Mouse (Mus musculus) stomach, postnatal 0 days (tissue): ENCODE results near the gene Glrx5.

Source experiments
- CTCF ChIP-seq: IDR thresholded peaks from 2 replicates; pipeline ENCODE4 v1.5.1; 2016; ENCODE audit warnings: antibody characterized with exemption, low read depth, mild to moderate bottlenecking, moderate library complexity
- EP300 ChIP-seq: optimal IDR thresholded peaks from 2 replicates; pipeline ENCODE3; 2016; ENCODE audit warnings: antibody characterized with exemption

DNA sequence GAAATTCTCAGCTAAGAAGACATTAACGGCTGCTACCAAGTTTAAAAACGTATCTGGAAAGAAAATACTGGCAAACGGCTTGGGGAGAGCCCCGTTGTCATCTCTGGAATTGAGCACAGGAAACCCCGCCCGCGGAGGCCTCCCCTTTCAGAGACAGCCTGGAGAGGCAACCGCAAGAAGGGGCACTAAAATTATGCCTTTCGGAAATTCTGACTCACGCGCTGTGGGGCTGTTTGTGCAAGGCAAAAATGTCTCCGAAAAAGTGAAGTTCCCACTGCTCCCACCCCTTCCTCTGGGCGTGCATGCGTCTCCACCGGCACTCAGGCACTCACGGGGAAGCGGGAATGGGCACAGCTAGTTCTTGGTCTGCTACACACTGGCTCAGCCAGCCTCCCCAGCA lies 19.4 kb upstream of the Glrx5 start:
- TF ChIP-seq CTCF (no peak), EP300 (no peak)
